Mouse (Mus musculus) hindlimb bud, embryonic 11.5 days (tissue): ENCODE measurements around the gene Dda1.
"Not testable (repeated sequence)": the region's sequence is repeated elsewhere in the genome, so short reads cannot be mapped to it uniquely, and the experiment has no call there.

ENCODE experiments used
- DNase-seq: peaks from one replicate; pipeline ENCODE4 v3.0.0-alpha.2; 2012; ENCODE audit warnings: low read depth, low spot score; ENCODE audit errors: extremely low spot score

The Dda1 gene

GRCm38 (mm10) chr8:71495039-71495438, 26.0 kb downstream of the Dda1 start:
- no peak for DNase-seq

DNA sequence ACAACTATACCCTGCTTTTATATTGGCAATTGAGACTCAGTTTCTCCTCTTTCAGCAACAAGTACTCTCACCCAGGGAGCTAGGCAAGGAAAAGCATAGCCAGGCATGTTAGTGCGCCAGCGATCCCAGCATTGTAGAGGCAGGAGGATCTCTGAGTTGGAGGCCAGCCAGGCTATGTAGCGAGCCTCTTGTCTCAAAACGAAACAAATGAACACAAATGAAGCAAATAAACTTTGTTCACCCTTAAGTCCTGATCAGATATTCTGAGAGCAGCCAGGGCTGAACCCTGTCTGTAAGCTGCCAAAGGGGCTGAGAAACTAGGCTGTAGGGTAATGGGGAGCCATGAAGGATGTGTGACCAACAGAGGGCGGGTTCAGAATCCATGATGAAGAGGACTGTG, 26.8 kb downstream of the Dda1 start:
- DNase-seq: no peak

DNA sequence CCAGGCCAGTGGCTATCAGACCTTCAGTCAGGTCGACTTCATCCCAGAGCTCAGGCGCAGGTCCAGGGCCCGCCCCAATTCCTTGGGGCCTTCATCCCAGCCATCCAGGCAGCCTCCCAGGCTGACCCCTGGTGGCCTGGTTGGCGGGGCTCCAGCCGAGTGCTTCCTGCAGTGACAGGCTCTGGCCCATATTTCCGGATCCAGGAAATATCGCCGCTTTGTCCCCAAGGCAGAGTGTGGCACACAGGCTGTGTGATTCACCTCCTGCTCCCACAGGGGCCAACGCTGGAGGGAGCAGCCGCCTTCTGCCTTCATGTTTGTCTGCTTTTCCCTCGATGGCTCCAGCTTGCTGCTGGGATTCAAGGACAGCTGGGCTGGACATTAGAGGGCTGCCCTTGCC, 27.5 kb downstream of the Dda1 start:
- no peak for DNase-seq

GRCm38 (mm10) chr8:71497077-71497645, 28.2 kb downstream of the Dda1 start:
- DNase-seq: no peak

DNA sequence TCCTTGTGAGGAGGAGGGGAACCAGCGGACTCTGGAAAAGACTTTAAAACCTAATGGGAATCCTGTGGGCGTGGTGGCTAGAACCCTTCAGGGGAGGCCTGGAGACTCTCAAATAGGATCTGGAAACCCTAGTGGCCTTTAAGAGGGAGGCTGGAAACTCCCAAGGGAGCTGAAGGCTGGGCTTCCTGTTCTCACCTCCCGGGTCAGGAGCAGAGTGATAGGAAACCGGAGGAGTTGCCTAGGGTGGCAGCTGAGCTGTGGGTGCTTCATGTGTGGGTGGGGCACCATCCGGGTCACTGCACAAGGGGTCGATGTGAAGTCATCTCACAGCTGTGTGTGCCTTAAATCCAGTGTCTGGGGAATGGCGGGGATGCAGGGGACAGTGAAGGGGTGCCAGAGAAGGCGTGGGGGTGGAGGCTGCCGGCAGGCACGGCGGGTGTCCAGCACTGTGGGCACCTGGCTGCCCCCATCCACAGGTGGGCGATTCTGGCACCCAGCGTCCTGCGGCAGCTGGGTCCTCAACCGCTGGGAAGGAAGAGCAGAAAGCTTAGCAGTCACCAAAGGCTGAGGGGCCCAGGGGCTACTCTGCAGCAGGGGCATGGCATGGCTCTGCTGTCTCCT, 29.0 kb downstream of the Dda1 start:
- DNase-seq: no peak

- no peak for DNase-seq
These were observed 30.1 kb downstream of the Dda1 start for GRCm38 (mm10) chr8:71498816-71499690.

GRCm38 (mm10) chr8:71504349-71504748, 35.4 kb downstream of the Dda1 start:
- no peak for DNase-seq

DNA sequence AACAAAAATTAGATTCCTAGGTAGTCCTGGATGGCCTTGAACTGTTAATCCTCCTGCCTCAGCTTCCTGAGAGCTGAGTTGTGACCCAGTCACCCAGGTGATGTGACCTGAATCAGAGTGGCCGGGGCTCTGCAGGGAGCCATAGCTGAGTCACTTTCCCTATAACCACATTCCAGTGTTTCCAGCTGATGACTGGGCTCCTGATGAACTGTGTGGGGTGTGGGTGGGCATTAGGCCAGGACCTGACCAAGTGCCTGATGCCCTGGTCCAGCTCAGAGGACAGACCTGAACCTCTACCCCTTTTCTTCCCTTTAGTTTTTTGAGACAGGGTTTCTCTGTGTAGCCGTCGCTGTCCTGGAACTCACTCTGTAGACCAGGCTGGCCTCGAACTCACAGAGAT, 36.3 kb downstream of the Dda1 start:
- DNase-seq: no peak

- no peak for DNase-seq
These were observed 37.0 kb downstream of the Dda1 start for GRCm38 (mm10) chr8:71505979-71506378.

GRCm38 (mm10) chr8:71507589-71508104, 38.6 kb downstream of the Dda1 start:
- peak; percentile 64 for DNase-seq

GRCm38 (mm10) chr8:71509316-71509715, 40.3 kb downstream of the Dda1 start:
- no peak for DNase-seq

- DNase-seq: no peak
These were observed 42.6 kb downstream of the Dda1 start, which contains the start of gene Plvap for GRCm38 (mm10) chr8:71511644-71512043. Gene Plvap (minus strand): TSS chr8:71511752.

DNA sequence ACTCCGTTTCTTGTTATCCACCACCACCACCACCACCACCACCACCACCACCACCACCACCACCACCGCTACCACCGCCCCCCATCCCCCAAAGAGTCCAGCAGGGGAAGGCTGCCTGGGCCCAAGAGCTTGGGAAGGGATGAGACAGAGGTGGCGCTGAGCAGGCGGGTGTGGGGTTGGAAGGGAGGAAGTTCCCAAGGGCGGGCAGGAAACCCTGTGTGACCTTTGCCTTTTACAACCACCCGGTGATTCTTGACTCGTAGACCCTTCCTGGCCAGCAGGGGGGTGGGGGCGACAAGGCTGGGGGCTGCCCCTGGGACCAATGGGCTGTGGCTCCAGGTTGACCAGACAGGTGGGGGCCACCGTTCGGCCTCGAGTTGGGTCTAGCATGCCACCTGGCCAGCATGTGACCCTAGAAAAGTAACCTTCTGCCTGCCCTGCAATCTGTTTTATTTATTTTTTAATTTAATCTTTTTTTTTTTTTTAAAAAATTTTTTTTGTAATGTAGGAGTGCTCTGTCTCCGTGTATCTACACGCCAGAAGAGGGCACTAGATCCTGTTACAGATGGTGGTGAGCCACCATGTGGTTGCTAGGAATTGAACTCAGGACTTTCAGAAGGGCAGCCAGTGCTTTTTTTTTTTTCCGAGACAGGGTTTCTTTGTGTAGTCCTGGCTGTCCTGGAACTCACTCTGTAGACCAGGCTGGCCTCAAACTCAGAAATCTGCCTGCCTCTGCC, 44.2 kb downstream of the Dda1 start:
- DNase-seq: no peak

DNA sequence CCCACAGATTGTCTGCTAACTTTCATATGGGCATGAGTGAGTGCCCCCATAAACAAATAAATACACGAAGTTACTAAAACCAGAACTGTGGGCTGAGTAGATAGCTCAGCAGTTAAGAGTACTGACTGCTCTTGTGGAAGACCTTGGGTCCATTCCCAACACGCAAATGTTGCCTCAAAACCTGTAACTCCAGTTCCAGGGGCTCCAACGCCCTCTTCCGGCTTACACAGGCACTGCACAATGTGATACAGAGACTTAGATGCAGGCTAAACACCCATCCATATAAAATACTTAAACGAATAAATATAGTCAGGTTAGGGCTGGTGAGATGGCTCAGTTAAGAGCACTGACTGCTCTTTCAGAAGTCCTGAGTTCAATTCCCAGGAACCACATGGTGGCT, 46.0 kb downstream of the Dda1 start:
- DNase-seq: no peak

DNA sequence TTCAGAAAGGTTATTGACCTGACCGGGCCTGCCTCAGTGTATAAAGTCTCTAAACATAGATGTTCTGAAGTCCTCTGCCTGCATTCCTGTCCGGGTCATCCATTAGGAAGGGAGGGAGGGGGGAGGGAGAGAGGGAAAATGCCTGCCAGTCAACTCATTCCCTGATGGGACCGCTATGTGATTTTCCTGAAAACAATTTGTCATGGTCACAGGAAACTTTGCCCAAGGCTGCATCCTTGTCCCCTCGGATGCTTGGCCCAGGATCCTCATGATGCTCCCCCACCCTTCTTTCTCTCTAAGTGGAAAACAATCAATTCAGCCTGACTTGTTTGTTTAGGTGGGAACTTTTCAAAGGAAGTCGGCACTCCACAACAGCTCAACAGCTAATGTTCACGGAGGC, 47.8 kb downstream of the Dda1 start:
- no peak for DNase-seq

- not testable (repeated sequence) for DNase-seq
These were observed 50.2 kb downstream of the Dda1 start for GRCm38 (mm10) chr8:71519037-71519825.

- peak; percentile 72 for DNase-seq
These were observed 52.6 kb downstream of the Dda1 start for GRCm38 (mm10) chr8:71521634-71522033.

GRCm38 (mm10) chr8:71525226-71526050, 56.4 kb downstream of the Dda1 start, which contains the start of gene Ccdc194:
Gene Ccdc194 (minus strand): TSS chr8:71525711.
- no peak for DNase-seq
